Mouse (Mus musculus) erythroblast, embryonic 14.5 days (primary cell): ENCODE data around the gene Sycn. TPM values are rescaled to one million over a fixed set of nuclear protein-coding genes. Genes with fewer than 3 reads are reported as not detected.
A peak's percentile ranks its signal among the peaks of the same experiment; 100 is the strongest.

Experiments
- H3K27me3 ChIP-seq: 2 replicates; pipeline ENCODE4 v1.6.1; 2012; ENCODE audit warnings: inconsistent platforms; ENCODE audit not compliant: control insufficient read depth
- H3K36me3 ChIP-seq: 2 replicates; pipeline ENCODE4 v1.6.1; 2012; ENCODE audit warnings: mild to moderate bottlenecking, inconsistent platforms; ENCODE audit not compliant: control insufficient read depth
- H3K4me1 ChIP-seq: 2 replicates; pipeline ENCODE4 v1.6.1; 2012; ENCODE audit warnings: inconsistent platforms; ENCODE audit not compliant: control insufficient read depth
- H3K4me3 ChIP-seq: replicated peaks from 2 replicates; pipeline ENCODE3; 2012; ENCODE audit warnings: moderate library complexity, mild to moderate bottlenecking, inconsistent platforms
- H3K9me3 ChIP-seq: 2 replicates; pipeline ENCODE4 v1.6.1; 2012; ENCODE audit warnings: low read length, inconsistent platforms, mixed read lengths; ENCODE audit not compliant: control insufficient read depth
- GATA1 ChIP-seq: IDR thresholded peaks from 2 replicates; pipeline ENCODE4 v1.6.1; 2012; ENCODE audit warnings: low read length, inconsistent platforms, mixed read lengths
- TAL1 ChIP-seq: IDR thresholded peaks from 3 replicates; pipeline ENCODE4 v1.6.1; 2012; ENCODE audit warnings: low read length, inconsistent platforms, mixed read lengths
- polyA plus RNA-seq: library from polyadenylated mRNA; stranded (reverse); fragments of >175 nt; gene quantifications from 2 replicates; pipeline ENCODE4 v1.2.3, GENCODE M21; 2012

Sycn gene
- polyA plus RNA-seq, 1 experiment: not detected

DNA sequence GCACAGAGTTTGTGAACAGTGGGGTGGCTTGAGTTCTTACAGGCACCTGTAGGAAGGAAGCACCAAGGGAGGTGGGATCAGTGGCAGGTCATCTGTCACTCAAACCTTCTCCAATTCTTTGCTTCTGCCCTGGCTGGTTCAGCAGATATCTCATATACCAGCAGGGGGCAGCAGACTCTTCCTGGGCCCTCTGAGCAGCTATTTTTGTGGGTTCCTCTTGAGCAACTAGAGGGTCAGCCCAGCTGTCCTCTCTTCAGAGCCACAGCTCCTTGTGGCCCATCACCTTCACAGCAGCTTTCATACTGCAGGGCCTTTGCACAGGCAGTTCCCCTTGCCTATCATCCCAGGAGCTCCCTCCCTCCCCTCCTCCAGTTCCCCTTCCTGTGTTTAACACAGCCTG is 27.6 kb downstream of the Sycn start:
- no peak overlapping the region for H3K4me3 ChIP-seq
- H3K9me3 ChIP-seq: no peaks in the 10 kb centered on the region
- TF ChIP-seq GATA1 (no peak), TAL1 (no peak)
- peaks cover 88% of the 10 kb centered on the region for H3K36me3 ChIP-seq
- no peaks in the 10 kb centered on the region for H3K27me3 ChIP-seq
- peaks cover 42% of the 10 kb centered on the region for H3K4me1 ChIP-seq

DNA sequence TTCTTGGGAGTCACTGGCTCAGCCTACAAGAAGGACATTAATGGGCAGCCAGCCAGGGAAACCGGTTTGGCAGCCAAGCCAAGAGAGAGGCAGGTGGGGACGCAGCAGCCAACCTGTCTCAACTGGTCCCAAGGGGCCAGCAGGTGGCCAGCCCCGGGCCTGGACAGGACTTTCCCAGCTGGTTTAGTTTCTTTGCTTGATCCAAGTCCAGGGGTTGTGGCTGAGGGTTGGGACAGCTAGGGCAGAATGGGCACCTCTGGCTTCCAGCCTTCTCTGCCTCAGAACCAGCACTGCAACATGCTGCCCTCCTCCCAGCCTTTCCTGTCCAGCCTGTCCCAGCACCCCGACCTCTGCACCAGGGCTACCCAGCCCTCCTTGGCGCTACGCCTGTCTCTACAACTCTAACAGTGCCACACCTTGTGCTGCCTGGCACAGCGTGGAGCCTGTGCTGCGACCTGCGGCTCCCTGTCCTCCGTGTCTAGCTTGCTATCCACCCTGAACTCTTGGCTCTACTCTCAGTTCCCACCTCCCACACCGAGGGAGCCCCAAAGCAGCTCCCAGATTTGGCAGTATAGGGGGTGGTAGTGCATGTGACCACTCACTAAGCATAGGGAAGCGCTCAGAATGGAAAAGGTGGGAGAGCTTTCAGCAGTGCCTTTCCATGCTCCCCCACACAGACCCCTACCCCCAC is 29.8 kb downstream of the Sycn start:
- Histone ChIP-seq H3K4me3 (no peak overlapping the region), H3K4me1 (peaks cover 64% of the 10 kb centered on the region), H3K36me3 (peaks cover 88% of the 10 kb centered on the region), H3K9me3 (no peaks in the 10 kb centered on the region), H3K27me3 (no peaks in the 10 kb centered on the region)
- TF ChIP-seq GATA1: no peak
- TF ChIP-seq TAL1: no peak

DNA sequence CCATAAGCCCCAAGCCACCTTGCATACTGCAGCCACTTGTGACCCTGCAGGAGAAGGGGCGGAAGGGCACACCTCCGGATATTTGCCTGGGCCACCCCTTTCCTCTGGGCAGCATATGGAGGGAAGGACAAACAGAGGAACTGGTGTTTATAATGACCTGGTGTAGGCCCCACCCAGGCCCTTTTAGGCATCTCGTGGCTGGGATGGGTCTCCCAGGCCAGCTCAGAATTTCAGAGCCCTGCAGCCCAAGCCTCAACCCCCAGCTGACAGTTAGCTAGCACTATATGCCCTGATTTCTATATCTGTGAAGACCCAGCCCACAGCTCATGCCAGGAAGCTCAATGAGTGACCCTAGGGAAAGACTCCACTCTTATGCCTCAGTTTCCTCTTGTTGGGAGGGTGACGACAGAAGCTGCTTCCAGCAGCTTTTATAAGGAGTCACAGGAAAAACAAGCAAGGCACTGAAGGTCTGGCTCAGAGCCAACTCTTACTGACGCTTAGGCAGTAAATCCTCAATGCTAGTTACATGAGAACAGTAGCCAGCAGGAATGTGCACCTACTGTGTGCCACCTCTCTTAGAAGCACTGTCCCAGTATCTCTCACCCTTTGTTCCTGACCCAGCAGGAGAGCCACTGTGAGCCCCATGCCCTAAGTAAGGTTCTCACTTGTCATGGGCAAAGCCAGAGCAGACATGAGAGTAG is 30.4 kb downstream of the Sycn start:
- Histone ChIP-seq H3K27me3 (no peaks in the 10 kb centered on the region), H3K4me1 (peaks cover 71% of the 10 kb centered on the region), H3K9me3 (no peaks in the 10 kb centered on the region), H3K4me3 (no peak overlapping the region), H3K36me3 (peaks cover 88% of the 10 kb centered on the region)
- TF ChIP-seq GATA1 (no peak), TAL1 (no peak)

- no peak for TF ChIP-seq TAL1
- no peak for TF ChIP-seq GATA1
- Histone ChIP-seq H3K9me3 (no peaks in the 10 kb centered on the region), H3K27me3 (no peaks in the 10 kb centered on the region), H3K36me3 (peaks cover 80% of the 10 kb centered on the region), H3K4me3 (no peak overlapping the region), H3K4me1 (peaks cover 86% of the 10 kb centered on the region)
Observed at GRCm38 (mm10) chr7:28572689-28573088, 32.0 kb downstream of the Sycn start.

- no peak for TF ChIP-seq GATA1
- TF ChIP-seq TAL1: no peak
- Histone ChIP-seq H3K9me3 (no peaks in the 10 kb centered on the region), H3K4me3 (no peak overlapping the region), H3K36me3 (peaks cover 80% of the 10 kb centered on the region), H3K4me1 (peaks cover 92% of the 10 kb centered on the region), H3K27me3 (no peaks in the 10 kb centered on the region)
Observed at GRCm38 (mm10) chr7:28573236-28573635, 32.6 kb downstream of the Sycn start.

- Histone ChIP-seq H3K36me3 (peaks cover 80% of the 10 kb centered on the region), H3K27me3 (no peaks in the 10 kb centered on the region), H3K4me1 (peaks cover 99% of the 10 kb centered on the region), H3K9me3 (no peaks in the 10 kb centered on the region), H3K4me3 (no peak overlapping the region)
- TF ChIP-seq TAL1: no peak; the same call in 2 of the 3 replicates
- no peak for TF ChIP-seq GATA1
Observed at GRCm38 (mm10) chr7:28575597-28575996, 34.9 kb downstream of the Sycn start.

GRCm38 (mm10) chr7:28576271-28576914 is 35.7 kb downstream of the Sycn start:
- TF ChIP-seq GATA1 (no peak), TAL1 (no peak)
- peak overlapping the region; percentile 48 for H3K4me3 ChIP-seq
- peaks cover 3% of the 10 kb centered on the region for H3K9me3 ChIP-seq
- H3K36me3 ChIP-seq: peaks cover 86% of the 10 kb centered on the region
- H3K27me3 ChIP-seq: no peaks in the 10 kb centered on the region
- peaks cover 99% of the 10 kb centered on the region for H3K4me1 ChIP-seq

- no peak overlapping the region for H3K4me3 ChIP-seq
- no peaks in the 10 kb centered on the region for H3K27me3 ChIP-seq
- H3K36me3 ChIP-seq: peaks cover 86% of the 10 kb centered on the region
- H3K4me1 ChIP-seq: peaks cover 100% of the 10 kb centered on the region
- TF ChIP-seq TAL1: no peak
- no peak for TF ChIP-seq GATA1
- H3K9me3 ChIP-seq: peaks cover 3% of the 10 kb centered on the region
Observed at GRCm38 (mm10) chr7:28577826-28578542, 37.3 kb downstream of the Sycn start.

DNA sequence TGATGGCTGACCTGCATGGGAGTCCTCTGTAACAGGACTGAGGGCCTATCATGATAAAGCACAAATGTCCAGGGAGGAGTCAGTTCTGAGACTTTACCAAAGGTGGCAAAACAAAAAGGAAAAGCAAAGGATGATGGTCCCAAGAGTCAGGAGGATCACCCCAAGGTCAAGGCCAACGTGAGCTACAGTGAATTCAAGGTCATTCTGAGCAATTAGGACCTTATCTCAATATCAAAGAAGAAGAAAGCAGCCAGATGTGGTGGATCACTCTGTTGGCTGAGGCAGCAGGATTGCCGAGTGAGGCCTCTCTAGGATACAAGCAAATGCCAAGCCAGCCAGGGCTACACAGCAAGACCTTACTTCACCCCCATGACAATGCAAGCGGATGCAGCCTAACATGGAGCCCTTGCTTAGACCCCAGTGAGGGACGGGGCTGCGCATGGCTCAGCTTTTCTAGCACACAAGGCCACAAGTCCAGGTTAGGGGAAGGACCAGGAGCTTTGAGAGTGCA is 37.9 kb downstream of the Sycn start:
- Histone ChIP-seq H3K9me3 (peaks cover 3% of the 10 kb centered on the region), H3K4me1 (peaks cover 100% of the 10 kb centered on the region), H3K27me3 (no peaks in the 10 kb centered on the region), H3K4me3 (no peak overlapping the region), H3K36me3 (peaks cover 84% of the 10 kb centered on the region)
- TF ChIP-seq TAL1 (no peak), GATA1 (no peak; the same call in 1 of the 2 replicates)
